Mouse (Mus musculus): ENCODE results near the gene Eif2b4. TPM values are rescaled to one million over a fixed set of nuclear protein-coding genes. Genes with fewer than 3 reads are reported as not detected.
A peak's percentile ranks its signal among the peaks of the same experiment; 100 is the strongest.
"Not testable (repeated sequence)": the region's sequence is repeated elsewhere in the genome, so short reads cannot be mapped to it uniquely, and the experiment has no call there.

Eif2b4 gene
- polyA plus RNA-seq, 1 experiment from 2014 or later: 60.3 TPM

GRCm38 (mm10) chr5:31219070-31219469 is 25.8 kb upstream of the Eif2b4 start:
- no peak overlapping the region for H3K27ac ChIP-seq
- 0% methylated on average over 2 of the region's 2 CpGs for WGBS
- H3K4me3 ChIP-seq (replicated peaks): peak overlapping the region; percentile 100; the same call in 1 of the 2 replicates
- H3K9me3 ChIP-seq: no peaks in the 10 kb centered on the region
- peak overlapping the region; percentile 85 for H3K4me2 ChIP-seq
- no peak overlapping the region for H3K9ac ChIP-seq
- H3K36me3 ChIP-seq: no peaks in the 10 kb centered on the region
- H3K4me1 ChIP-seq: no peaks in the 10 kb centered on the region
- ATAC-seq (ENCODE audit: insufficient read depth, low FRiP score, low read depth): no peak
- H3K27me3 ChIP-seq (replicated peaks): no peaks in the 10 kb centered on the region

GRCm38 (mm10) chr5:31218294-31218693 is 25.1 kb upstream of the Eif2b4 start:
- Histone ChIP-seq H3K27ac (no peak overlapping the region), H3K4me2 (no peak overlapping the region), H3K36me3 (no peaks in the 10 kb centered on the region), H3K9me3 (no peaks in the 10 kb centered on the region), H3K9ac (no peak overlapping the region), H3K4me3 (replicated peaks) (no peak overlapping the region), H3K4me1 (no peaks in the 10 kb centered on the region), H3K27me3 (replicated peaks) (no peaks in the 10 kb centered on the region)
- no peak for ATAC-seq (ENCODE audit: insufficient read depth, low FRiP score, low read depth)
- 48% methylated on average over 7 of the region's 7 CpGs for WGBS

GRCm38 (mm10) chr5:31216554-31216953 is 23.3 kb upstream of the Eif2b4 start:
- not testable (repeated sequence) for H3K4me3 ChIP-seq (replicated peaks); H3K4me2 ChIP-seq
- 89% methylated on average over 6 of the region's 6 CpGs for WGBS

GRCm38 (mm10) chr5:31204421-31204820 is 11.2 kb upstream of the Eif2b4 start:
- no peak overlapping the region for H3K27ac ChIP-seq
- no peak overlapping the region for H3K4me2 ChIP-seq
- WGBS: 91% methylated on average over 6 of the region's 6 CpGs
- peaks cover 50% of the 10 kb centered on the region for H3K36me3 ChIP-seq
- no peaks in the 10 kb centered on the region for H3K27me3 ChIP-seq (replicated peaks)
- no peak overlapping the region for H3K4me3 ChIP-seq (replicated peaks)
- no peaks in the 10 kb centered on the region for H3K9me3 ChIP-seq
- peaks cover 2% of the 10 kb centered on the region for H3K4me1 ChIP-seq
- ATAC-seq (ENCODE audit: insufficient read depth, low FRiP score, low read depth): no peak
- no peak overlapping the region for H3K9ac ChIP-seq

More at GRCm38 (mm10) chr5:31216554-31216953, 23.3 kb upstream of the Eif2b4 start:
- not testable (repeated sequence) for H3K27me3 ChIP-seq (replicated peaks); H3K36me3 ChIP-seq; H3K9me3 ChIP-seq; H3K4me1 ChIP-seq; H3K9ac ChIP-seq; H3K27ac ChIP-seq; ATAC-seq (ENCODE audit: insufficient read depth, low FRiP score, low read depth)

- no peak for ATAC-seq (ENCODE audit: insufficient read depth, low FRiP score, low read depth)
- H3K36me3 ChIP-seq: peaks cover 55% of the 10 kb centered on the region
- 85% methylated on average over 2 of the region's 2 CpGs for WGBS
Observed at GRCm38 (mm10) chr5:31203866-31204265, 10.6 kb upstream of the Eif2b4 start.

GRCm38 (mm10) chr5:31202933-31203332 is 9.7 kb upstream of the Eif2b4 start:
- H3K36me3 ChIP-seq: peaks cover 63% of the 10 kb centered on the region
- H3K9me3 ChIP-seq: no peaks in the 10 kb centered on the region
- H3K4me2 ChIP-seq: peak overlapping the region; percentile 71
- 83% methylated on average over 7 of the region's 7 CpGs for WGBS
- ATAC-seq (ENCODE audit: insufficient read depth, low FRiP score, low read depth): no peak
- H3K27ac ChIP-seq: peak overlapping the region; percentile 76
- H3K9ac ChIP-seq: peak overlapping the region; percentile 40; the same call in 1 of the 2 replicates
- H3K4me1 ChIP-seq: peaks cover 2% of the 10 kb centered on the region
- H3K4me3 ChIP-seq (replicated peaks): peak overlapping the region; percentile 90
- H3K27me3 ChIP-seq (replicated peaks): no peaks in the 10 kb centered on the region

More at GRCm38 (mm10) chr5:31203866-31204265, 10.6 kb upstream of the Eif2b4 start:
- peaks cover 2% of the 10 kb centered on the region for H3K4me1 ChIP-seq
- H3K9me3 ChIP-seq: no peaks in the 10 kb centered on the region
- no peak overlapping the region for H3K4me2 ChIP-seq
- no peaks in the 10 kb centered on the region for H3K27me3 ChIP-seq (replicated peaks)
- H3K27ac ChIP-seq: no peak overlapping the region
- H3K9ac ChIP-seq: no peak overlapping the region
- H3K4me3 ChIP-seq (replicated peaks): no peak overlapping the region

GRCm38 (mm10) chr5:31201742-31202590 is 8.7 kb upstream of the Eif2b4 start, which contains the start of gene Zfp513:
Gene Zfp513 (minus strand): TSS chr5:31202303.
- peak within 1 kb of the TSS; percentile 90 for H3K4me3 ChIP-seq (replicated peaks)
- peak within 1 kb of the TSS; percentile 81 for H3K27ac ChIP-seq
- peak within 1 kb of the TSS; percentile 76 for H3K4me2 ChIP-seq
- WGBS: under 1% methylated on average over 52 of the region's 53 CpGs
- H3K9me3 ChIP-seq: no peaks in the 10 kb centered on the region
- peak within 1 kb of the TSS; percentile 93 for H3K9ac ChIP-seq
- peak; percentile 97 for ATAC-seq (ENCODE audit: insufficient read depth, low FRiP score, low read depth)
- peaks cover 2% of the 10 kb centered on the region for H3K4me1 ChIP-seq
- no peaks in the 10 kb centered on the region for H3K27me3 ChIP-seq (replicated peaks)
- H3K36me3 ChIP-seq: peaks cover 63% of the 10 kb centered on the region

GRCm38 (mm10) chr5:31201042-31201741 is 8.0 kb upstream of the Eif2b4 start:
- Histone ChIP-seq H3K27me3 (replicated peaks) (no peaks in the 10 kb centered on the region), H3K4me2 (peak overlapping the region; percentile 76), H3K4me1 (peaks cover 2% of the 10 kb centered on the region), H3K9ac (peak overlapping the region; percentile 93), H3K27ac (peak overlapping the region; percentile 81), H3K4me3 (replicated peaks) (peak overlapping the region; percentile 90), H3K9me3 (no peaks in the 10 kb centered on the region), H3K36me3 (peaks cover 69% of the 10 kb centered on the region)
- ATAC-seq (ENCODE audit: insufficient read depth, low FRiP score, low read depth): no peak
- 13% methylated on average over 13 of the region's 13 CpGs for WGBS

- Histone ChIP-seq H3K9ac (no peak overlapping the region), H3K27ac (no peak overlapping the region), H3K4me2 (peak overlapping the region; percentile 76), H3K27me3 (replicated peaks) (no peaks in the 10 kb centered on the region), H3K36me3 (peaks cover 71% of the 10 kb centered on the region), H3K4me3 (replicated peaks) (peak overlapping the region; percentile 6), H3K4me1 (peaks cover 2% of the 10 kb centered on the region), H3K9me3 (no peaks in the 10 kb centered on the region)
- no peak for ATAC-seq (ENCODE audit: insufficient read depth, low FRiP score, low read depth)
- 87% methylated on average over 27 of the region's 27 CpGs for WGBS
Observed at GRCm38 (mm10) chr5:31200327-31200768, 7.1 kb upstream of the Eif2b4 start.

- 81% methylated on average over 9 of the region's 9 CpGs for WGBS
- Histone ChIP-seq H3K36me3 (peaks cover 71% of the 10 kb centered on the region), H3K9me3 (no peaks in the 10 kb centered on the region), H3K9ac (no peak overlapping the region), H3K4me2 (no peak overlapping the region), H3K27ac (no peak overlapping the region), H3K4me1 (peaks cover 2% of the 10 kb centered on the region), H3K27me3 (replicated peaks) (no peaks in the 10 kb centered on the region), H3K4me3 (replicated peaks) (no peak overlapping the region)
- ATAC-seq (ENCODE audit: insufficient read depth, low FRiP score, low read depth): no peak
Observed at GRCm38 (mm10) chr5:31199893-31200292, 6.7 kb upstream of the Eif2b4 start.

- no peak overlapping the region for H3K4me2 ChIP-seq
- no peaks in the 10 kb centered on the region for H3K27me3 ChIP-seq (replicated peaks)
- no peak overlapping the region for H3K9ac ChIP-seq
- peaks cover 4% of the 10 kb centered on the region for H3K4me1 ChIP-seq
- no peak overlapping the region for H3K4me3 ChIP-seq (replicated peaks)
- no peak overlapping the region for H3K27ac ChIP-seq
- WGBS: 88% methylated on average over 19 of the region's 19 CpGs
- H3K9me3 ChIP-seq: no peaks in the 10 kb centered on the region
- ATAC-seq (ENCODE audit: insufficient read depth, low FRiP score, low read depth): no peak
- peaks cover 66% of the 10 kb centered on the region for H3K36me3 ChIP-seq
Observed at GRCm38 (mm10) chr5:31199321-31199892, 6.2 kb upstream of the Eif2b4 start.
